Mouse (Mus musculus): ENCODE data around the gene Kansl2.
"Not testable (repeated sequence)": the region's sequence is repeated elsewhere in the genome, so short reads cannot be mapped to it uniquely, and the experiment has no call there.

Gene Kansl2

GRCm38 (mm10) chr15:98536828-98537510, 2.9 kb upstream of the Kansl2 start:
- no peak for DNase-seq (ENCODE audit: low spot score in 2 of 2)

DNA sequence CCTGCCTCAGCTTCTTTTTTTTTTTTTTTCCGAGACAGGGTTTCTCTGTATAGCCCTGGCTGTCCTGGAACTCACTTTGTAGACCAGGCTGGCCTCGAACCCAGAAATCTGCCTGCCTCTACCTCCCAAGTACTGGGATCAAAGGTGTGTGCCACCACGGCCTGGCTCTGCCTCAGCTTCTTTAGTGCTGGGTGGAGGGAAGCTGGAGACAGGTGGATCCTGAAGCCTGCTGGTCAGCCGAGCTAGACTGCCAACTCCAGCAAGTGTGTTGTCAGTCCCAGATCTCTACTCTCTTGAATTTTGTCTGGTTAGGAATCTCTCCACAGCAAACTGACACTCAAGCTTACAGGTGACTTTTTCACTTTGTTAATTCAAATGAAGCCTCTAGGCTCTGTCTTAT, 1.9 kb upstream of the Kansl2 start:
- no peak for DNase-seq (ENCODE audit: low spot score in 2 of 2)

GRCm38 (mm10) chr15:98533035-98533531, 981 bp downstream of the Kansl2 start:
- DNase-seq (ENCODE audit: low spot score in 2 of 2), result no peak

DNA sequence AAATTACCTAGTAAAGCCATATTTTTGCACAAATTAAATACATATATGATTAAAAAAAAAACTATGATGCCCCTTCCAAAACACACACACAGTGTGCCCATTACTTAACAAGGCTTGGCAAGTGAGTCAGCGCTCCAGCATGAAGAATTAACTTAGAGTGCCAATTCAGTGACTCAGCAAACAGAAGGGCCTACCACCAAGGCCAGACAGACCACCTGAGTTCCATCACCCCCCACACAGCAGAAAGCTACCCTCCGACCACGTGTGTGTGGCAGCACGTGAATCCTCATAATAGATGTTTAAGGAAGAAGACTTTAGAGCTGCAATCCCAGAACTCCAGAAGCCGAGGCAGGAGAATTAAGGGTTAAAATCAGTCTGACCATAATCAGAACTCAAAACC, 1.8 kb downstream of the Kansl2 start:
- DNase-seq (ENCODE audit: low spot score in 2 of 2), result no peak

- no peak for DNase-seq (ENCODE audit: low spot score in 2 of 2)
These were observed 5.9 kb downstream of the Kansl2 start for GRCm38 (mm10) chr15:98528066-98528563.

DNA sequence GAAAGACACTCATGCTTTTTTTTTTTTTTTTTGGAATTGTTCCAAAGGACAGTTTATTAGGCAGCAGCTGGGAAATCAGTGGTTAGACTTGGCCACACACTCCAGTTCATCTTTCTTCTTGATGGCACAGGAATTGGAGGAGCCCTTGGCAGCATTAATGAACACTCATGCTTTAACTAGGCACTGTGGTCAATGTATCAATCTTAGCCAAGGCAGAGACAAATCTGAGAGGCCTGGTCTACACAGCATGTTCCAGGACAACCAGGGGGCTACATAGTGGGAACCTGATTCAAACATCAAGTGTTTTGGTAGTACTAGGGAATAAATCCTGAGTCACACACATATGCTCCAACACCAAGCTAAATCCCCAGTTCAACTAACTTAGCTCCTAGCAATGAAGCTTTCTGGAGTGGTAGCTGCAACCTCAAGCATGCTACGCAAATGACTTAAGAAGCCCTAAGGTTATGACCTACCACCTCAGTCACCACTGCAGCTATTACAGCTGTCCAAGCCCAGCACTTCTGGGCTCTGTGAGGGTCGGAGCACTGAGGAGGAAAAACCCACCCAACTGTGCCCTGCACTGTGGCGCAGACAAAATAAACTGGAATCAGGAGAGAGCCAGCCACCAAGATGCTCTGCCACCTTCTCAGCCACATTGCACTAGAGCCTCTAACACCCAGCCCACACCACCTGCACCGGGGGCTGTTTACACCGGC, 6.8 kb downstream of the Kansl2 start:
- no peak for DNase-seq (ENCODE audit: low spot score in 2 of 2)

DNA sequence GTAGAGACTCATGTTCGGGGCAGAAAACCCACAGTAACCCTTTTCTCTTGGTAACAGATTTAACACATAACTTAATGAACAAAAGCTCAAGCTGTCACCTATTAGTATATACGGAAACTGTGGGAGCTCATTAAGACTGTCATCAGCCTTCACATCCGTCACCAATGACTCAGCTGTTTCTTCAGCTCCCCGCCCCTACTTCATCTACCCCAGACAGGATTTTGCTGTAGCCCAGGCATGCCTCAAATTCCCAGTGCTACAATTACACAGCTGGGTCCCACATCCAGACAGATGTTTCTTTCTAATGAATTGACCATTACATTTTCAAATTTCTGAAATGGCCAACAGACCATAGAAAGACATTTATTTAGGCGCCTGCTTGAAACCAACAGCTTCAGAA, 8.0 kb downstream of the Kansl2 start:
- DNase-seq (ENCODE audit: low spot score in 2 of 2), result no peak

DNA sequence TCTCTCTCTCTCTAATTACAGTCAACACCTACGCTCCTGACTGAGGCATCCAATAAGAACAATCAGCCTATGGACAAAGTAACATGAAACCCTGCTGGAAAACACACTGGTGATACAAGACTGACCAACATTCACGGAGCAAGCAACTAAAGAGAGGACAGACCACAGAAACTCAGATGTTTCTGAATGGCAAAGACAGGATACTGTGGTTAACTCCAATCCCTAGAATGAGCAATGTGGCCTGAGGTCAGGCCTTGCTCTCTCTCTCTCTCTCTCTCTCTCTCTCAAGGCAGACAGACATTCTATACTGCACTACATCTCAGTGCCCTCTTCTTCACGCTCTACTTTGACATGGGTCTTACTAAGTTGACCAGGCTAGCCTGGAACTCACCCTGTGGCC, 12.8 kb downstream of the Kansl2 start:
- DNase-seq (ENCODE audit: low spot score in 2 of 2), result no peak

DNA sequence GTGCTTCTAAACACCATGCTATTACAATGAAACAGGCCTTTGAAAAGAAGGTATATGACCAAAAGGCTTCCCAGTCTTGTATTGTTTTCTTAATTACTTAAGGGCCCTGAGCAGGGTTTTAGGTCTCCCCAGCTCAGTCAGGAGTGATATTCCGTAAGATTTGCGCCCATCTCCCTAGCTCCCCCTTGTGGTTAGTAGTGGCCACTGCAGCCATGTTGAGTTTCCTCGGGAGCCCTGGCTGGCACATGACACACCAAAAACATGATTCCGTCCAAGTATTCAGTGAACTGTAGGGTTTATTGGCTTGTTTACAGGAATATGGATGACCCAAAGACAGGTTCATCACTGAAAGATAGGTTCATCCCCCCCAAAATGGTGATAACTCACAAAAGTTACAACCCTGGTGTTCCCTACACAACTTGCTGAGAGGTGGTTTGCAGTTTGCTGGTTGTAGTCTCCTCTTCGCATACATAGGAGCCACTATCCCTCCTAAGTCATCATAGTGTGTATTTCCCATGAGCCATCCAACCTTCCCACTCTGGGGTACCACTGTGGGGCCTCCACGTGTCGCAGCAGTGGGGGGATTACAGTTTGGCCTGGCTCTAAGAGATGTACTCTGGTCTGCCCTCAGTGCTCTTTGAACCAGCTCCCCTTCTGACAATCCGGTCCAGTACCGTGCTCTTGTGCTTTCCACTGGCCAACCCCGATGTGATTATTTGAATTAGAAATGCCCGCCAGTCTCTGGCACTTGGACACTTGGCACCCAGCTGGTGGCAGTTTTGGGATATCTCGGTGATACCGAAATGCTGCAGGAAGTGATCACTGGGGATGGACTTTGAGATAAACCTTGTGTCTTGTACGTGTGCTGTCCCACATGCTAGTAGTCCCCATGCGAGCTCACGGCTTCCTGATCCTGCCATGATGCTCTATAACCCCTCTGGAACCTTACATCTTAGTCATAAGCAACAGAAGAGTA, 16.4 kb downstream of the Kansl2 start:
- peak in 1 of 2 experiments; percentile 64 for DNase-seq (ENCODE audit: low spot score in 2 of 2)

- DNase-seq (ENCODE audit: low spot score in 2 of 2), result not testable (repeated sequence)
These were observed 19.2 kb downstream of the Kansl2 start for GRCm38 (mm10) chr15:98514845-98515244.

DNA sequence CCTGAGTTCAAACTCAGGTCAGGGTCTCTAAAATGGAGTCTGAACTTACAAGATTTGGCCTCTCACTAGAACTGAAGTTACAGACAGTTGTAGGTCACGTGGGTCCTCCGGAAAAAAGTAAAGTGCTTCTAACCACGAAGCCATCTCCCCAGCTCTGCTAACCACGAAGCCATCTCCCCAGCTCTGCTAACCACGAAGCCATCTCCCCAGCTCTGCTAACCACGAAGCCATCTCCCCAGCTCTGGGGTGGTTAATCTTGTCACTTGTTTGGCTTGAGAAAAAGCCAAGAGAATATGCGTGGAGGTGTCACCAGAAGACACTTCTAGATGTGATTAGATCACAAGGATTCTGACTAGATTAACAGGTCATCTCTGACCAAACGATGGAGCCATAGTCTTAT, 19.9 kb downstream of the Kansl2 start:
- DNase-seq (ENCODE audit: low spot score in 2 of 2), result no peak

DNA sequence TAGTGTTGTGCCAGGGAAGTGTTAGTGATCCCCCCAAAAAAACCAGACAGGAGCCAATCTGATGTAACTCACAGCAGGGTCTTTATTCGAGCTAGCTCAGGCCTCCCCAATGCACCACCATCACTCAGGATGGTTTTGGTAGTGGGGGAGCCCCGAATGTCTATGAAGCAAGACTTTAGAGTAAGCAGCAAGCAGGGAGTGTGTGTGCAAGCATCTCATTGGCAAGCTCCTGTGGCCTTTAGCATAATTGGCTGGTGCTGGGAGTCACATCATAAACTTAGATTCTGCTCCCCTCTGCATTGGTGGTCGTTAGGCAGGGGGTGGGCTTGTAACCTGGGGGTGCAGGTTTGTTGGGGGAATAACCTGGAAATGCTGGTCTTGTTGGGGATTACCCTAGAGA, 20.4 kb downstream of the Kansl2 start:
- not testable (repeated sequence) for DNase-seq (ENCODE audit: low spot score in 2 of 2)

DNA sequence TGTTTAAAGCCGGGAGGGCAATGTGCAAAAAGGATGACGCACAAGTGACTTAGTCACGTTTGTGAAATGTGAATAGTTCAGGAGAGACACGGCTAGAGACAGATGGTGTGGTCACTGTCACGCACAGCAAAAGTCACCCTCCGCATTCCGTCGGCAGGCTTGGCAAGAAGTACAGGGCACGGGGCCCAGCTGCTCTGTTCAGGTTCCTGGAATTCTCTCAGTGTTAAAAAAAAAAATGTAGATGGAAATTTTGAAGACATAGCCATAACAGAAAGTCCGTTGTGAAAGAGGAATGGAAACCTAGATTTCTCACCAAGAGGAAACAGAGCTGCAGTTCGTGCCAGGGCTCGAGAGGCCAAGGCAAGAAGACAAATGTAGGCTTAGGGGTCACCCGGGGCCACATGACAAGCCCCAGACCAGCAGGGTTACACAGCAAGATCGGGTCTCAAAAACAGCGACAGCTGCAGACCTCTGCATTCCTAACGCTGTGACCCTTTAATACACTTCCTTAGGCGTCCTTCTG, 21.2 kb downstream of the Kansl2 start:
- no peak for DNase-seq (ENCODE audit: low spot score in 2 of 2)

- DNase-seq (ENCODE audit: low spot score in 2 of 2), result no peak
These were observed 21.8 kb downstream of the Kansl2 start for GRCm38 (mm10) chr15:98512232-98512631.

DNA sequence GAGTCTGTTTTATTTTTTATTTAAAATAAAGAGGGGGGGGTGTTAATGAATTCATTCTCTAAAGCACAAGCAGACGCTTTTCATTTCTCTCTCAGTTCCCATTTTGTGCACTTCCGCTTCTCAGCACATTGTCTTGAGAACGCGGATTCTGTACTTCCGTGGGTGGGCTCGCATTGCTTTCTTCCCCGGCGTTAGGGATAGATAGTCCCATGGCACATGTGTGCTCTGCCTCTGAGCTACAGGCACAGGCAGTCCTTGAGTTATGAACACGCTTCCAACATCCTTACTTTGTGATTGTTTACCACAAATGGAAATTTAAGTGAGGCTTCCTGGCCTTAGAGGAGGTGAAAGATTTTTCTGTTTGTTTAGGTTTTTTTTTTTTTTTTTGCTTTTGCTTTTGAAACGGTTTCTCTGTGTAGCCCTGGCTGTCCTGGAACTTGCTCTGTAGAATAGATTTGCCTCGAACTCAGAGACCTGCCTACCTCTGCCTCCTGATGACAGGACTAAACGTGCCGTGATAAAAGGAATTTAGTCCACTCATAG, 22.6 kb downstream of the Kansl2 start:
- DNase-seq (ENCODE audit: low spot score in 2 of 2), result no peak

- DNase-seq (ENCODE audit: low spot score in 2 of 2), result peak; percentile 66 to 76
These were observed 23.4 kb downstream of the Kansl2 start for GRCm38 (mm10) chr15:98510438-98511385.

GRCm38 (mm10) chr15:98509387-98509786, 24.7 kb downstream of the Kansl2 start:
- DNase-seq (ENCODE audit: low spot score in 2 of 2), result no peak

DNA sequence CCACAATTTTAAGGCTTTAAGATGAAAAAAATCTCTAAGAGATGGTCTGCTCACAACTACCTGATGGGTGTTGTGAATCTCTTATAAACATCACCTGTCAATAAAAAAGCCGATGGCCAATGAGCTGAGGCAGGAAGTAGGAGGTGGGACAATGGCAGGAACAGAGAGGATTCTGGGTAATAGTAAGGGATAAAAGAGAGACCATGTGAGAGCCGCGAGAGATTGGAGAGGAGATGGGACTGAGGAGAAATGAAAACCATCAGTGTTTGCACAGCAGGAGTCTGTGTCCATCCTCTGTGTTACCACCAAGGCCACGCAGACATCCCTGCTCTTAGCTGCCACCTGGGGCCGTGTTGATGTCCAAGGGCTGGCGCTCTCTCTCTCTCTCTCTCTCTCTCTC, 26.7 kb downstream of the Kansl2 start:
- DNase-seq (ENCODE audit: low spot score in 2 of 2), result no peak

GRCm38 (mm10) chr15:98506253-98506957, 27.7 kb downstream of the Kansl2 start:
- no peak for DNase-seq (ENCODE audit: low spot score in 2 of 2)

DNA sequence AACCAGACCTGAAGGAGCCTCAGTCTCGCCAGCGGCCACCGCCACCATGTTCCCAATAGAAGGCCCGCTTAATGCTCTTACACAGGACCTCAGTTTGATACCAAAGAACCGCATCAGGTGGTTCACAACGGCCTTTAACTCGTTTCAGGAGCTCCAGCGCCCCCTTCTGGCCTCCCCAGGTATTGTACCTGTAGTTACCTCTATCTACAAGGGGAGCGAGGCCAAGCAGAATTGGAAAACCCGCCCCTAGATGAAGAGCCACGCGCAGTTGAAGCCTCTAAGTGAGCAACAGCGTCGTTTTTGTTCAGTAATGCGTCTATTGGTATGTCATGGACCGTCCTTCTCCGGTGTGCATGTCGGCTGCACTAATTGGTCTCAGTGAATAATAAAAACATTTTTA, 29.6 kb downstream of the Kansl2 start:
- peak; percentile 64 to 66 for DNase-seq (ENCODE audit: low spot score in 2 of 2)

All from cerebellum, postnatal 4 days (tissue).